Mouse (Mus musculus) intestine, embryonic 15.5 days (tissue): ENCODE results near the gene Gm26897. TPM values are rescaled to one million over a fixed set of nuclear protein-coding genes. Genes with fewer than 3 reads are reported as not detected.

ENCODE experiments used
- ATAC-seq: fragments of 200-750 bp; cut with Nextera tagmentation; 2 replicates; pipeline ENCODE4 v1.8.0; 2017; ENCODE audit warnings: moderate TSS enrichment, moderate library complexity
- H3K27ac ChIP-seq: fragments of 300-500 bp; sonication (generic); 2 replicates; pipeline ENCODE4 v1.5.1; 2015; ENCODE audit warnings: mild to moderate bottlenecking, inconsistent platforms
- H3K27me3 ChIP-seq: fragments of 300-500 bp; sonication (generic); replicated peaks from 2 replicates; pipeline ENCODE4 v1.6.1; 2015; ENCODE audit warnings: inconsistent platforms
- H3K36me3 ChIP-seq: fragments of 300-500 bp; sonication (generic); 2 replicates; pipeline ENCODE4 v1.6.1; 2015; ENCODE audit warnings: inconsistent platforms
- H3K4me1 ChIP-seq: fragments of 300-500 bp; sonication (generic); replicated peaks from 2 replicates; pipeline ENCODE4 v1.6.1; 2015; ENCODE audit warnings: inconsistent platforms
- H3K4me2 ChIP-seq: fragments of 300-500 bp; sonication (generic); replicated peaks from 2 replicates; pipeline ENCODE4 v1.6.1; 2015; ENCODE audit warnings: mild to moderate bottlenecking, inconsistent platforms
- H3K4me3 ChIP-seq: fragments of 300-500 bp; sonication (generic); replicated peaks from 2 replicates; pipeline ENCODE4 v1.5.1; 2015; ENCODE audit warnings: inconsistent platforms
- H3K9ac ChIP-seq: fragments of 300-500 bp; sonication (generic); 2 replicates; pipeline ENCODE4 v1.6.1; 2015; ENCODE audit warnings: inconsistent platforms
- H3K9me3 ChIP-seq: fragments of 300-500 bp; sonication (generic); 2 replicates; pipeline ENCODE4 v1.6.1; 2016; ENCODE audit warnings: inconsistent platforms
- WGBS: fragments of 180-500 bp; shearing (Covaris S2); methylation state at CpG from one replicate; pipeline ENCODE4 v1.1.7; 2015; 5-methylcytosine and 5-hydroxymethylcytosine counted together
- polyA plus RNA-seq: library from polyadenylated mRNA; unstranded; fragments of >200 nt; fragmentation: Nextera tagmentation; extraction: Ambion mirVana; gene quantifications from 2 replicates; pipeline ENCODE4 v1.2.1, GENCODE M21; 2015

Gene Gm26897
- polyA plus RNA-seq, 1 experiment from 2014 or later = not detected

GRCm38 (mm10) chr5:111779776-111780485 is 46.2 kb downstream of the Gm26897 start:
- no peak overlapping the region for H3K4me2 ChIP-seq
- no peaks in the 10 kb centered on the region for H3K4me1 ChIP-seq
- no peak overlapping the region for H3K4me3 ChIP-seq
- H3K27ac ChIP-seq = no peak overlapping the region
- H3K36me3 ChIP-seq = no peaks in the 10 kb centered on the region
- no peaks in the 10 kb centered on the region for H3K9me3 ChIP-seq
- H3K27me3 ChIP-seq = no peaks in the 10 kb centered on the region
- H3K9ac ChIP-seq = no peak overlapping the region
- 89% methylated on average over 10 of the region's 10 CpGs for WGBS
- no peak for ATAC-seq
